Mouse (Mus musculus) brain, embryonic 14.5 days (tissue): ENCODE measurements around the gene Ism2.
"Not testable (repeated sequence)": the region's sequence is repeated elsewhere in the genome, so short reads cannot be mapped to it uniquely, and the experiment has no call there.

Source experiments
- CTCF ChIP-seq: fragments of 200-500 bp; IDR thresholded peaks from 2 replicates; pipeline ENCODE4 v1.5.1; 2012; ENCODE audit warnings: inconsistent platforms, mild to moderate bottlenecking, moderate library complexity, borderline replicate concordance; ENCODE audit not compliant: insufficient read depth, insufficient read length; ENCODE audit errors: extremely low read depth
- POLR2A ChIP-seq: fragments of 200-500 bp; IDR thresholded peaks from 2 replicates; pipeline ENCODE4 v1.6.1; 2012; ENCODE audit warnings: mild to moderate bottlenecking, inconsistent platforms, borderline replicate concordance; ENCODE audit not compliant: poor library complexity, insufficient read depth, insufficient read length, severe bottlenecking; ENCODE audit errors: extremely low read depth

DNA sequence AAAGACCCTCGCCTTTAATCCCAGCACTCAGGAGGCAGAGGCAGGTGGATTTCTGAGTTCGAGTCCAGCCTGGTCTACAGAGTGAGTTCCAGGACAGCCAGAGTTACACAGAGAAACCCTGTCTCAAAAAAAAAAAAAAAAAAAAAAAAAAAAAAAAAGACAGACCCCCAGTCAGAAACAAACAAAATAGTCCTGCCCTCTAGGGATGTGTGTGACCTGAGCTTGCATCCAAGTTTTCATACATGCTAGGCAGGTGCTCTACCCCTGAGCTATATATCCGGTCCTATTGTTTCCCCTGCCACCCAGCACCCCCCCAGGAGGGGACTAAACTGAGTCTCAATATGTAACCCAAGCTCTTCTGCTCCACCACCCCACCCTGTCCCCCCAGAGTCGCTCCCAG, 22.3 kb downstream of the Ism2 start:
- TF ChIP-seq CTCF, POLR2A: not testable (repeated sequence)
